Mouse (Mus musculus): ENCODE measurements at regions not wholly inside any gene's neighbourhood (a gene's known extent, or its start where the extent isn't known, plus 50 kb on each side); places are given as distances from the start of the nearest gene placed in this dataset.

DNA sequence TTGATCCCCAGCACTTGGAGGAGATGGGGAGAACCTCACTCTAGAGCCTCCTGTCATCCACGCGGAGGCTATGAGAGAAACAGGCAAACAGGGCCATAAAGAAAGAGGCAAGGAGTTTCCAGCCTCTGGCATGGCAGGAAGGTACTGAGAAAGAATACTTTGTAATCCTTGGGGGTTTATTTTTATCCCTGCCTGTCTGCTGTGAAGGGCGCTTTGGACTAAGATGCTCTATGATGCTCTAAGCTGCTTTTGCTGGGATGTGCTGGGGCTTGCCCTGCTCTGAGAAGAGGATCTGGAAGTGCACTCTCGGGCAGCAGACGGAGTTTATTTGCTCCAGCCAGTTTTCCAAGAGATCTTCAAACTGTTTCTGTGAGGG lies 141.7 kb downstream of the Qrsl1 start:
- no peak overlapping the region for H3K27ac ChIP-seq (replicated peaks; ENCODE audit: insufficient read depth, low read depth, low read length)
- no peaks in the 10 kb centered on the region for H3K27me3 ChIP-seq (ENCODE audit: control insufficient read depth, insufficient read depth, low read length)
- WGBS, result 90% methylated on average over 5 of the region's 5 CpGs
- no peak overlapping the region for H3K4me3 ChIP-seq (ENCODE audit: insufficient read depth, low read depth, low read length)
- H3K4me1 ChIP-seq (ENCODE audit: control insufficient read depth, insufficient read depth, low read length), result no peaks in the 10 kb centered on the region
- DNase-seq (ENCODE audit: extremely low read depth, low read depth, low spot score), result no peak
- no peak for TF ChIP-seq CTCF (IDR thresholded peaks at IDR 0.05; ENCODE audit: low read depth, low read length)
- no peak for TF ChIP-seq POLR2A (IDR thresholded peaks at IDR 0.05; ENCODE audit: extremely low read depth, insufficient read depth, low read length)
- H3K36me3 ChIP-seq (ENCODE audit: control insufficient read depth, insufficient read depth, low read length), result no peaks in the 10 kb centered on the region
- no peak overlapping the region for H3K9ac ChIP-seq (ENCODE audit: low read depth, low read length)
- H3K79me2 ChIP-seq (ENCODE audit: control insufficient read depth, insufficient read depth, low read length), result no peaks in the 10 kb centered on the region

DNA sequence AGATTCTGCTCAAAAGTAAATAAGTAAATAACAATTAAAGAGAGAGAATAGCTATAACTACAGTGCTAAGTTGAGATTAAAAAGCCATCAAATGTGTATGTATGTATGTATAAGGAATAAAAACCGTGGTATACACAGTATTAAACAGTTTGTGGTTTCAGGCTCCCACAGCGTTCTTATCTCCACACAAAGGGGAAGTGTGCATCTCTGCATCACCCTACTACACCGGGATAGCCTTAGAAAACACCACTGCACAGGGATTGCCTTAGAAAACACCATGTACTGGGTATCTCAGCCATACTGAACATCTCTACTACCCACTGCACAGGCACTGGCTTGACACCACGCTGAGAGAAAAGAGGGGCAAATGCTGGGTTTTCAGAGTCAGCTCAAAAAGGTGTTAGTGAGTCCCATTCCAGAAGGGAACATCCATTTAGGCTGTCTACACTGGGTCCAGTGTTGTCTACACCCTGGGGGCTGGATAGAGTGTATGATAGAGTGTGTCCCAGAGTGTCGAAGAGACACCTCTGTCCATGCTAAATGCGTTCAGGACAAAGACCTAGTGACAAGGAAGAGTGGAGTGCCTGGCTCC lies 139.5 kb downstream of the Qrsl1 start:
- Histone ChIP-seq H3K9ac (ENCODE audit: low read depth, low read length) (no peak overlapping the region), H3K36me3 (ENCODE audit: control insufficient read depth, insufficient read depth, low read length) (no peaks in the 10 kb centered on the region), H3K4me1 (ENCODE audit: control insufficient read depth, insufficient read depth, low read length) (no peaks in the 10 kb centered on the region), H3K79me2 (ENCODE audit: control insufficient read depth, insufficient read depth, low read length) (no peaks in the 10 kb centered on the region), H3K27me3 (ENCODE audit: control insufficient read depth, insufficient read depth, low read length) (no peaks in the 10 kb centered on the region), H3K4me3 (ENCODE audit: insufficient read depth, low read depth, low read length) (no peak overlapping the region), H3K27ac (replicated peaks; ENCODE audit: insufficient read depth, low read depth, low read length) (no peak overlapping the region)
- TF ChIP-seq POLR2A (IDR thresholded peaks at IDR 0.05; ENCODE audit: extremely low read depth, insufficient read depth, low read length) (no peak), CTCF (IDR thresholded peaks at IDR 0.05; ENCODE audit: low read depth, low read length) (no peak)
- WGBS, result 88% methylated on average over 6 of the region's 6 CpGs
- no peak for DNase-seq (ENCODE audit: extremely low read depth, low read depth, low spot score)

DNA sequence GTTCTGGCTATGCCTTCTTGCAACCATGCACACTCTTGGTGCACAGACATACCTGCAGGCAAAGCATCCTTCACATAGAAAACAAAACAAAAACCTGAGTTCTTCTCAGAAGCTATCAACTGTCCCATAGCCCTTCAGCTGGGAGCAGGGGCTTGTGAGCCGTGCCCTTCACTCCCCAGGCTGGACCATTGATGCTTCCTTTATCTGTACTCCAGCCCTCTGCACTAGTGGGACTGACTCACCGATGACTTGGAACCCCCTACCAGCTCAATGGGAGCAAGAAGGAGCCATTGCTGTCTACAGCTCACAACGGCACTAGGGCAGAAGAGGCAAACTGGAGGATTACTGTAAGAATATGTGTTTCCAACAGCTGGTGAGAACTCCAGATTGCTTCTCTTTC lies 137.0 kb downstream of the Qrsl1 start:
- WGBS, result 98% methylated on average over 3 of the region's 3 CpGs
- TF ChIP-seq POLR2A (IDR thresholded peaks at IDR 0.05; ENCODE audit: extremely low read depth, insufficient read depth, low read length), result no peak
- no peak for TF ChIP-seq CTCF (IDR thresholded peaks at IDR 0.05; ENCODE audit: low read depth, low read length)
- H3K27ac ChIP-seq (replicated peaks; ENCODE audit: insufficient read depth, low read depth, low read length), result no peak overlapping the region
- no peaks in the 10 kb centered on the region for H3K27me3 ChIP-seq (ENCODE audit: control insufficient read depth, insufficient read depth, low read length)
- no peaks in the 10 kb centered on the region for H3K79me2 ChIP-seq (ENCODE audit: control insufficient read depth, insufficient read depth, low read length)
- no peak overlapping the region for H3K9ac ChIP-seq (ENCODE audit: low read depth, low read length)
- H3K4me3 ChIP-seq (ENCODE audit: insufficient read depth, low read depth, low read length), result no peak overlapping the region
- H3K36me3 ChIP-seq (ENCODE audit: control insufficient read depth, insufficient read depth, low read length), result no peaks in the 10 kb centered on the region
- DNase-seq (ENCODE audit: extremely low read depth, low read depth, low spot score), result no peak
- no peaks in the 10 kb centered on the region for H3K4me1 ChIP-seq (ENCODE audit: control insufficient read depth, insufficient read depth, low read length)

DNA sequence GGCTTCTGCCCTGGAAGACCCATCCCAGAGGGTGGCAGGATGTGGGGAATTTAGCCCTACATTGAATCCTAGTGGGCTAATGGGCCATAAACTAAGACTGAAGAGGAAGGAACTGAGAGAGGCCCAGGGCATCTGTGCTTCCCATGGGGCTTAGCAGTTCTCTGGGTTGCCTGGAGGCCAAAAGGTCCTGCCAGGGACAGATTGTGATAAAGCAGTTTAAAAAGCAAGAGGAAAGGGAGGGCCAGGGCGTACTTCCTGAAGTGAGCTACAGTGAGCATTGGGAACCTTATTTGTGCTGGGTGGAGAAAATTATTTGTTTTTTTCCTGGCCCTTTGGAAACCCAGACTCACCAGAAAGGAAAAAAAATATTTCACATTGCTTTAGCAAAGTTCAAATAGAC lies 136.3 kb downstream of the Qrsl1 start:
- no peak for DNase-seq (ENCODE audit: extremely low read depth, low read depth, low spot score)
- Histone ChIP-seq H3K27ac (replicated peaks; ENCODE audit: insufficient read depth, low read depth, low read length) (no peak overlapping the region), H3K9ac (ENCODE audit: low read depth, low read length) (no peak overlapping the region)

DNA sequence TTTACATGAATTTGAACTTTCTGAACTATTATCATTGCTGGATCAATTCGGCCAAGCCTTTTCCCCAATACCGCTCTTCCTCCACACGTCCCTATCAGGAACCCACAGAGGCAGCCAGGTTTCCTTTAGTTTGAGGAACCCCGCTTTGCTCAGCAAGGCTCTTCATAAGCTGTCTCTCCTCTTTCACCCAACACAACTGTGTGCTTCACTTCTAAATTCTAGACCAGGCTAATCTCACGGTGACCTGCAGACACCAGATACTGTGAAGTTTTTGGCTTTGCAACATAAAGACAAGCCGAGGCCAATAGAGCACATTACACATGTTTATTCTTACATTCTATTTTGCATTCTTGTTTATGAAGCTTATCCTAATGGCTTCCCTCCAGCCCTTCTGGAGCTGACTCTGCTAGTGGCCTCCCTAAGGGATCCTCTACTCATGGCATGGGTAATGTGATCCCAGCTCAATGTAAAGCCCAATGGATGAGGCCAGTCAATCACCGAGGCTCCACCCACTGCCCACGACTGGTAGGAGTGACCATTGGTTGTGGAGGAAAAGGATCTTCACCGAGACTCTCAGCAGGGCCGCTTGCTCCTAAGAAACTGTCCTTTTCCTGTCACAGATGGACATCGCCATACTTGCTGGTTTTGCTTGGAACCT lies 135.6 kb downstream of the Qrsl1 start:
- no peak overlapping the region for H3K9ac ChIP-seq (ENCODE audit: low read depth, low read length)
- TF ChIP-seq POLR2A (IDR thresholded peaks at IDR 0.05; ENCODE audit: extremely low read depth, insufficient read depth, low read length) (no peak), CTCF (IDR thresholded peaks at IDR 0.05; ENCODE audit: low read depth, low read length) (no peak)
- H3K79me2 ChIP-seq (ENCODE audit: control insufficient read depth, insufficient read depth, low read length), result no peaks in the 10 kb centered on the region
- no peaks in the 10 kb centered on the region for H3K36me3 ChIP-seq (ENCODE audit: control insufficient read depth, insufficient read depth, low read length)
- H3K4me3 ChIP-seq (ENCODE audit: insufficient read depth, low read depth, low read length), result no peak overlapping the region
- no peaks in the 10 kb centered on the region for H3K4me1 ChIP-seq (ENCODE audit: control insufficient read depth, insufficient read depth, low read length)
- DNase-seq (ENCODE audit: extremely low read depth, low read depth, low spot score), result no peak
- no peaks in the 10 kb centered on the region for H3K27me3 ChIP-seq (ENCODE audit: control insufficient read depth, insufficient read depth, low read length)
- H3K27ac ChIP-seq (replicated peaks; ENCODE audit: insufficient read depth, low read depth, low read length), result no peak overlapping the region
- WGBS, result 78% methylated on average over 11 of the region's 11 CpGs

More for the DNA sequence above, 136.3 kb downstream of the Qrsl1 start:
- Histone ChIP-seq H3K79me2 (ENCODE audit: control insufficient read depth, insufficient read depth, low read length) (no peaks in the 10 kb centered on the region), H3K27me3 (ENCODE audit: control insufficient read depth, insufficient read depth, low read length) (no peaks in the 10 kb centered on the region), H3K36me3 (ENCODE audit: control insufficient read depth, insufficient read depth, low read length) (no peaks in the 10 kb centered on the region), H3K4me1 (ENCODE audit: control insufficient read depth, insufficient read depth, low read length) (no peaks in the 10 kb centered on the region), H3K4me3 (ENCODE audit: insufficient read depth, low read depth, low read length) (no peak overlapping the region)
- 83% methylated on average over 1 of the region's 1 CpGs for WGBS
- TF ChIP-seq POLR2A (IDR thresholded peaks at IDR 0.05; ENCODE audit: extremely low read depth, insufficient read depth, low read length) (no peak), CTCF (IDR thresholded peaks at IDR 0.05; ENCODE audit: low read depth, low read length) (no peak)
